Mouse (Mus musculus) skeletal muscle tissue, postnatal 0 days (tissue): Measurements from ENCODE around the gene Ak6. TPM values are rescaled to one million over a fixed set of nuclear protein-coding genes. Genes with fewer than 3 reads are reported as not detected.

Experiments
- polyA plus RNA-seq: library from polyadenylated mRNA; unstranded; fragments of >200 nt; fragmentation: Nextera tagmentation; extraction: Ambion mirVana; gene quantifications from 2 replicates; pipeline ENCODE4 v1.2.1, GENCODE M21; 2015

The Ak6 gene
- polyA plus RNA-seq, result 142 and 150 TPM in 2 replicates

DNA sequence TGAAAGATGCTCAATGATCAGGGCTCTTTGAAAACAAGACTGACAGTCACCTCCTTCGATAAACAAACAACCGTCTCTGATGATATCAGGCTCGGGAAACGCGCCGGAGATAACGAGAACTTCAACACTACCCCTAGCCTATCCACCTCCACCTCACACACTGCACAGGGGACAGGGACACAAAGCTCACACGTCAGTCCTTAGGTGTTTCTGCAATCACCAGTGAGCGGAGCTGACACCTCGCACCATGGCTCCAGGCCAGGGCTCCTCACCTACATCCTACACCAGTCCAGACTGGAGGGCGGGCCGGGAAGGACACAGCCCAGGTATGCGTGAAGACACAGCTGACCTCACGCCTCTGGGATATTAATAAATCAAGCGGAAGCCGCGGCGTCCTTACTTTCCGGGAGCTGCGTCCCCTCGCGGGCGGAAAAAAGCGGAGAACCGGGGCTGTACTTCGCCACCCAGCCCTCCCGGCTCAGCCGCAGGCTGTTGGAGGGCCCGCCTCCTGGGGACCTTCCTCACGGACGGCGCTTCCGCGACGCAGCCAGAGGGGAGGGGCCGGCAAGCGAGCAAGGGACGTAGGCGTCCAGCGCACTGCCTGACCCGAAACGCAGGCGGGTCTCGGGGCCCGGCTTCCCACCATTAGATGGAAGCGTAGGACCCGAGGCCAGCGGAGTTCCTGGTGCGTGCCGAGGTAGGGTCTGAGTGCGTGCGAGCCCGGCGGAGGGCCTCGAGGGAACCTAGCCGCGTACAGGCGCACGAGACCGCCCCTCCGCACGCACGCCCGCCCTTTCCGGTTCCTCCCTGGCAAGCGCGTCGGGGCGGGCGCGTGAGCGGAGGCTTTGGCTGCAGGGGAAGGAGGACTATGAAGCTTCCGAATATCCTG is at the start of gene Ak6, which contains the start of gene Rad17:
Gene Ak6 (plus strand): TSS at position 430 of the 889 bp plus-strand sequence.
Gene Rad17 (minus strand): TSS at position 502 of the 889 bp plus-strand sequence.

DNA sequence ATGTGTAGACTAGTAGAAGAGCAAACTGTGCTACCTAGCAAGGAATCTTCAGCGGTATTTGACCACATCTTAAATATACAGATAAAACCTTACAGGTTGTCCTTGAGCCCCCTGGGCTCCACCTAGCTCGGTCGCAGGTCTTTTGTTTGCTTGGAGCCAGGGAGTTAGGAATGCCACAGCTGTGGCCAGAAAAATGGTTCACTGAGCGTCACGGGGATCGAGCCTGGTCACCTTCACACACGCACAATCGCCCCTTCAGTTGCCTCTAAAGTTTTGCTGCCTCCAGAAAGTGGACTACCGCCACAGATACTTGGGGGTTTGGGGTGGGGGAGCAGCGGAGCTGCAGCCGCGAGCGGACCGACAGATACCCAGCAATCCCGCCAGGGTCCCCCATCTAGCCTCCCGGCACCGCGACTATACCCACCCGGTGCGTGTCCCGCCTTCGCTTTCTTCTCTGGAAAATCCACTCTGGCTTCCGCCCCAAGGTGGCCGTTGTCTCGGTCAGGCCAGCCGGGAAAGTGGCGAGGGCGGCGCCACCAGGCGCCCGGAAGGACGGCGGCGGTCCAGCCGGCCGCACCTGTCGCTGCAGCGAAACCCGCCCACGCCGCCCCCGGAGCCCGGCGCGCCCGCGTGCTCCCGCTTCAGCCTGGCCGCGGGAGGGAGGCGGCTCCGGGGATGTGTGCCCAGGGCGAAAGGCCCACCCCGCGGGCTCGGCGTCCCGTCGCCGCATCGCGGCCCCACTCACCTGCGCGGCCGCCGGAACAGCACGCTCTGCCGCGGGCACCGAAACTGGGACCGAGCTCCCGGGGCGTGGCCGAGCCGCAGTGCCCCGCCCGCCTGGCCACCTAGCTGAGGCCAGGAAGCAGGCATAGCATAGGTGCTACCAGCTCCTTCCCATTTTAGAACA is 34.3 kb upstream of the Ak6 start, which contains the start of gene Marveld2:
Gene Marveld2 (minus strand): TSS at position 791 of the 907 bp plus-strand sequence.

DNA sequence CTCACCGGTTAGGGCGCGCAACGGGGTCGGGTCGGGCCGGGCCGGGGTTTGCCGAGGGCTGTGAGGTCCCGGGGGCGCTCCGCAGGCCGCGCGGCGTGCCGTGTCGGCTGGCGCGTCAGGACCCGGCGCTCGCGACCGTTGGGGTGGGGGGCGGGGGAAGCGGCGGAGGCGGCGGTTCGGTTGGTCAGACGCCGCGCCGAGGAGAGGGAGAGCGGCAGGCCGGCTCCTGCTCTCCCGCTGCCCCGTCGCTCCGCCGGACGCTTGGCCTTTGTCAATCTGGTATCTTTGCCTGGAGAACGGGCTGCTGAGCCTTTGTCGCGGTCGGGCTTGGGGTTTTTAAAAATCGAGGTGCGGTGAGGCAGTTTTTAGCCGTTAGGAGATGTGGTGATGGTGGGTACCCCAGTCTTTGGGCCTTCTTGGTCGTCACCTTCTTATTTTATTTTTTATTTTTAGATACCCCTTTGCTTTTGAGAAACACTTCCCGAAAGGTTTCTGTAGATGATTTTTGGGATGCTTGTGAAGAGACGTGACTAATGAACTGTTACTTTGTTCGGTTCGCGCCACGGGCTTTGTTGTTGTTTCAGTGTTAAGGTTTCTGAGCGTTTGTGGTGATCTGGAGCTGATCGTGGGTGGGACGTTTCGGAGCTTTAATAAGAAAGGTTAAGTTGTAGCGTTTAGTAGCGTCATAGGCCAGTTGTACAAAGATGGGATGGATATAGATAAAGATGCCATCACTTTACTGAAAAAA is 834 bp downstream of the Ak6 start, which contains the start of gene Taf9:
Gene Taf9 (plus strand): TSS at position 141 of the 748 bp plus-strand sequence.

DNA sequence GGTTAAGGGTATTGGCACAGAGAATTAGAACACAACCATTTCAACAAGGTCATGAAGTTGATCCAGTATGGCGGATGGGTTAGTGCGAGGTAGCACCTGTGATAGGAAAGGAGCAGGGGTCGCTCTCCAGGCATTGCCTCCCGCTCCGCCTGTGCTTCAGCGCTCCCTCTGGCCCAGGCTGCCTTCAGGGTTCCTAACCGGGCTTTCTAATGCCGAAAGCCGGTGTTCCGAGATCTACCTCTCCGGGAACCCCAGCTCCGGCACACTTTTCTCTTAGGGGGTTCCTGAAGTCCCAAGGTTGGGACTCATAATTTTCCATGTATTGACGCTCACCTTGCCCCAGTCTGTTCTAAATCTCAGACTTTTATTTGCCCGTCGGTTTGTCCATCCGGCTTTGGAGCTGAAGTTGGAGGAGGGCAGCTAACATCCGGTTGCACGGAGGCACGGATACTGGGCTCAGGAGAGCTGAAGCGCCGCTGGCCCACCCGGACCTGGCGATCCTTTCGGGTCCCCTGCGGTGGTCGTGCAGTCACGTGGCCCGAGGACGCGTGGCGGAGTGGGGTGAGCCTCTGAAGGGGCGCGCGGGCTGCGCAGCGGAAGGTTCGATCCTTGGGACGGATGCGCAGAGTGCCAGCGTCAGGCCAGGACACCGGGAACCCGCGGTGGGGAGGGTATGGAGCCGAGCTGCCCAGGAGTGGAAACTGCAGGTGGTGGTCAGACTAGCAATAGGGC is 18.7 kb downstream of the Ak6 start, which contains the start of gene Ccdc125:
Gene Ccdc125 (plus strand): TSS at position 427 of the 732 bp plus-strand sequence.

Other genes with a start within 250 kb of the Ak6 start
- gene Naip1, start 198.1 kb upstream of the Ak6 start, polyA plus RNA-seq, result not detected in 2 replicates
- 30.5 and 35.4 TPM in 2 replicates for gene Gtf2h2, start 158.4 kb upstream of the Ak6 start, polyA plus RNA-seq
- gene Ocln, start 98.3 kb upstream of the Ak6 start, polyA plus RNA-seq, result 0.33 and 0.43 TPM in 2 replicates
- 3.9 and 4.5 TPM in 2 replicates for gene Marveld2, start 34.0 kb upstream of the Ak6 start, polyA plus RNA-seq
- gene Rad17, start 72 bp downstream of the Ak6 start, polyA plus RNA-seq, result 14.4 and 14.9 TPM in 2 replicates
- 6.9 and 10.4 TPM in 2 replicates for gene Taf9, start 600 bp downstream of the Ak6 start, polyA plus RNA-seq
- 1.4 and 1.8 TPM in 2 replicates for gene Ccdc125, start 18.7 kb downstream of the Ak6 start, polyA plus RNA-seq
- gene Cdk7, start 80.0 kb downstream of the Ak6 start, polyA plus RNA-seq, result 46.7 and 50.0 TPM in 2 replicates
- gene Mrps36, start 93.7 kb downstream of the Ak6 start, polyA plus RNA-seq, result 248 and 282 TPM in 2 replicates
- 6.2 and 6.7 TPM in 2 replicates for gene Cenph, start 124.9 kb downstream of the Ak6 start, polyA plus RNA-seq
- 31.4 and 34.7 TPM in 2 replicates for gene Ccnb1, start 135.6 kb downstream of the Ak6 start, polyA plus RNA-seq
- gene Slc30a5, start 182.4 kb downstream of the Ak6 start, polyA plus RNA-seq, result 21.9 and 25.6 TPM in 2 replicates